Mouse (Mus musculus) MEL (cell line): ENCODE results near the gene Fer1l5. TPM values are rescaled to one million over a fixed set of nuclear protein-coding genes. Genes with fewer than 3 reads are reported as not detected.
A peak's percentile ranks its signal among the peaks of the same experiment; 100 is the strongest.

Experiments used
- DNase-seq: peaks from one replicate; pipeline ENCODE4 v3.0.0; 2011; ENCODE audit warnings: low read depth, low spot score
- H3K27ac ChIP-seq: 2 replicates; pipeline ENCODE4 v1.5.1; 2012; ENCODE audit warnings: low read depth, mild to moderate bottlenecking, control low read depth, low read length, moderate library complexity; ENCODE audit not compliant: control insufficient read depth
- H3K27me3 ChIP-seq, 2 experiments: fragments of 150-350 bp in 1 of 2; sonication (generic) in 1 of 2; 2 replicates each; pipeline ENCODE4 v1.6.1; 2012; ENCODE audit warnings: low read length in 2 of 2, mild to moderate bottlenecking in 2 of 2, improper control_type of control experiment in 1 of 2, moderate library complexity in 1 of 2; ENCODE audit not compliant: insufficient read depth in 2 of 2, control insufficient read depth in 1 of 2
- H3K36me3 ChIP-seq, 2 experiments: 2 replicates each; pipeline ENCODE4 v1.6.1; 2012 to 2014; ENCODE audit warnings: low read length in 2 of 2, improper control_type of control experiment in 1 of 2, inconsistent platforms in 1 of 2, mild to moderate bottlenecking in 1 of 2; ENCODE audit not compliant: insufficient read depth in 2 of 2, control insufficient read depth in 1 of 2
- H3K4me1 ChIP-seq, 2 experiments: fragments of 150-350 bp in 1 of 2; sonication (generic) in 1 of 2; 2 replicates each; pipeline ENCODE4 v1.6.1; 2012; ENCODE audit warnings: low read length in 2 of 2, improper control_type of control experiment in 1 of 2, mild to moderate bottlenecking in 1 of 2; ENCODE audit not compliant: insufficient read depth in 2 of 2, control insufficient read depth in 1 of 2
- H3K4me3 ChIP-seq, 2 experiments: fragments of 150-350 bp in 1 of 2; sonication (generic) in 1 of 2; 2 replicates each; pipeline ENCODE4 v1.5.1; 2012; ENCODE audit warnings: low read depth in 2 of 2, low read length in 2 of 2, mild to moderate bottlenecking in 2 of 2, moderate library complexity in 2 of 2, control low read depth in 1 of 2, improper control_type of control experiment in 1 of 2; ENCODE audit not compliant: control insufficient read depth in 1 of 2, insufficient read depth in 1 of 2
- H3K79me2 ChIP-seq: 2 replicates; pipeline ENCODE4 v1.6.1; 2012; ENCODE audit warnings: mild to moderate bottlenecking, low read length, moderate library complexity; ENCODE audit not compliant: control insufficient read depth, poor library complexity, insufficient read depth
- H3K9ac ChIP-seq: 2 replicates; pipeline ENCODE4 v1.6.1; 2012; ENCODE audit warnings: low read depth, mild to moderate bottlenecking, control low read depth, low read length, moderate library complexity; ENCODE audit not compliant: control insufficient read depth, poor library complexity, severe bottlenecking
- H3K9me3 ChIP-seq: fragments of 150-350 bp; sonication (generic); replicated peaks from 2 replicates; pipeline ENCODE4 v1.6.1; 2012; ENCODE audit warnings: mild to moderate bottlenecking, low read length, improper control_type of control experiment, moderate library complexity; ENCODE audit not compliant: insufficient read depth
- BHLHE40 ChIP-seq: IDR thresholded peaks from 2 replicates; pipeline ENCODE4 v1.6.1; 2012; ENCODE audit warnings: low read depth, mild to moderate bottlenecking, inconsistent platforms, low read length, improper control_type of control experiment, borderline replicate concordance
- CHD1 ChIP-seq: IDR thresholded peaks from 2 replicates; pipeline ENCODE4 v1.6.1; 2012; ENCODE audit warnings: low read depth, mild to moderate bottlenecking, inconsistent platforms, low read length, improper control_type of control experiment
- CHD2 ChIP-seq: IDR thresholded peaks from 2 replicates; pipeline ENCODE4 v1.6.1; 2011; ENCODE audit warnings: low read length, improper control_type of control experiment
- CTCF ChIP-seq, 3 experiments: IDR thresholded peaks in 2 of 3; conservative IDR thresholded peaks in 1 of 3; 2 replicates each; pipeline ENCODE4 v1.5.1; 2011 to 2012; ENCODE audit warnings: low read length in 3 of 3, low read depth in 2 of 3, mild to moderate bottlenecking in 2 of 3, improper control_type of control experiment in 1 of 3, inconsistent platforms in 1 of 3, mixed read lengths in 1 of 3, moderate library complexity in 1 of 3; ENCODE audit not compliant: control insufficient read depth in 1 of 3, insufficient read depth in 1 of 3, poor library complexity in 1 of 3, severe bottlenecking in 1 of 3
- ELF1 ChIP-seq: IDR thresholded peaks from 2 replicates; pipeline ENCODE4 v1.6.1; 2014; ENCODE audit warnings: low read depth, mild to moderate bottlenecking, inconsistent platforms, low read length, improper control_type of control experiment, moderate library complexity
- ETS1 ChIP-seq: IDR thresholded peaks from 2 replicates; pipeline ENCODE4 v1.6.1; 2012; ENCODE audit warnings: low read depth, mild to moderate bottlenecking, inconsistent platforms, low read length, improper control_type of control experiment, moderate library complexity
- GABPA ChIP-seq: IDR thresholded peaks from 2 replicates; pipeline ENCODE4 v1.6.1; 2012; ENCODE audit warnings: low read depth, mild to moderate bottlenecking, inconsistent platforms, low read length, improper control_type of control experiment, moderate library complexity
- GATA1 ChIP-seq: IDR thresholded peaks from 2 replicates; pipeline ENCODE4 v1.6.1; 2011; ENCODE audit warnings: low read depth, low read length, improper control_type of control experiment
- MAX ChIP-seq: IDR thresholded peaks from 2 replicates; pipeline ENCODE4 v1.6.1; 2011; ENCODE audit warnings: low read length, improper control_type of control experiment
- MXI1 ChIP-seq: IDR thresholded peaks from 2 replicates; pipeline ENCODE4 v1.6.1; 2011; ENCODE audit warnings: mild to moderate bottlenecking, low read depth, low read length, improper control_type of control experiment
- MYC ChIP-seq: IDR thresholded peaks from 2 replicates; pipeline ENCODE4 v1.6.1; 2011; ENCODE audit warnings: low read depth, mild to moderate bottlenecking, low read length, improper control_type of control experiment, moderate library complexity
- POLR2A ChIP-seq, 2 experiments: IDR thresholded peaks; 2 replicates each; pipeline ENCODE4 v1.6.1; 2011 to 2012; ENCODE audit warnings: low read length in 2 of 2, mild to moderate bottlenecking in 2 of 2, control low read depth in 1 of 2, improper control_type of control experiment in 1 of 2, low read depth in 1 of 2, moderate library complexity in 1 of 2; ENCODE audit not compliant: control insufficient read depth in 1 of 2, insufficient read depth in 1 of 2, poor library complexity in 1 of 2
- RAD21 ChIP-seq: IDR thresholded peaks from 2 replicates; pipeline ENCODE4 v1.6.1; 2011; ENCODE audit warnings: mild to moderate bottlenecking, low read depth, low read length, improper control_type of control experiment
- RCOR1 ChIP-seq: IDR thresholded peaks from 2 replicates; pipeline ENCODE4 v1.6.1; 2012; ENCODE audit warnings: low read depth, mild to moderate bottlenecking, inconsistent platforms, low read length, improper control_type of control experiment
- SMC3 ChIP-seq: IDR thresholded peaks from 2 replicates; pipeline ENCODE4 v1.6.1; 2011; ENCODE audit warnings: low read depth, low read length, improper control_type of control experiment
- TAL1 ChIP-seq: IDR thresholded peaks from 2 replicates; pipeline ENCODE4 v1.6.1; 2012; ENCODE audit warnings: mild to moderate bottlenecking, inconsistent platforms, low read length, moderate library complexity, mixed read lengths
- TCF12 ChIP-seq: IDR thresholded peaks from 2 replicates; pipeline ENCODE4 v1.6.1; 2014; ENCODE audit warnings: low read depth, mild to moderate bottlenecking, inconsistent platforms, low read length, improper control_type of control experiment, moderate library complexity
- USF1 ChIP-seq: IDR thresholded peaks from 2 replicates; pipeline ENCODE4 v1.6.1; 2014; ENCODE audit warnings: low read depth, mild to moderate bottlenecking, inconsistent platforms, low read length, improper control_type of control experiment, moderate library complexity
- ZC3H11A ChIP-seq: IDR thresholded peaks from 2 replicates; pipeline ENCODE4 v1.6.1; 2012; ENCODE audit warnings: low read depth, mild to moderate bottlenecking, inconsistent platforms, low read length, improper control_type of control experiment
- ZKSCAN1 ChIP-seq: IDR thresholded peaks from 2 replicates; pipeline ENCODE4 v1.6.1; 2012; ENCODE audit warnings: low read depth, mild to moderate bottlenecking, inconsistent platforms, low read length, improper control_type of control experiment, moderate library complexity
- ZMIZ1 ChIP-seq: IDR thresholded peaks from 2 replicates; pipeline ENCODE4 v1.6.1; 2012; ENCODE audit warnings: low read depth, mild to moderate bottlenecking, inconsistent platforms, low read length, improper control_type of control experiment, moderate library complexity
- polyA plus RNA-seq, 2 experiments: library from polyadenylated mRNA; stranded (reverse) in 1 of 2; unstranded in 1 of 2; fragments of >175 nt in 1 of 2; fragments of >200 nt in 1 of 2; gene quantifications; 2 replicates each; pipeline versions ENCODE4 v1.2.1 to v1.2.4; 2012; ENCODE audit warnings: low replicate concordance in 2 of 2, low read depth in 1 of 2; ENCODE audit not compliant: insufficient read length in 2 of 2, insufficient read depth in 1 of 2, missing spikeins in 1 of 2
- total RNA-seq: library from RNA; depleted of rRNA; stranded (reverse); fragments of 300-350 nt; gene quantifications from 2 replicates; pipeline ENCODE4 v1.2.3, GENCODE M21; 2012

Fer1l5 gene
- total and polyA plus RNA-seq, 3 experiments, result 2.3 TPM; not detected in 2

DNA sequence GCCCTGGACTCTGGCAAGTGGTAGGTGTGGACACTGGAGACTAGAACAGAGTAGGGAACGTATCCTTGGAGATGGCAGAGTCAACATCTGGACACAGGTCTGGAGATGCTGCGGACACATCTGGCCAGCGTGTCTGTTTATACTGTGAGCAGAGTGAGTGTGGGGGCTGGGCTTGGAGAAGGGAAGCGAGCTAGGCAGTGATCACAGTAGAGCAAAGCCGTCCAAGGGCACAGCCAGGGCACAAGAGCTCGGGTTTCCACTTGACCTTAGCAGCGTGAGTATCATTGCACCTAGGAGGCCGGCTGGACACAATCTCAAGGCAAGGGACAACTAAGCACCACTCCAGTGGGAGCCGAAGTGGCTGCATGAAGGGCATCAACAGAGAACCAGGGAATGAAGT lies 49.0 kb upstream of the Fer1l5 start:
- H3K9ac ChIP-seq, result no peak overlapping the region
- H3K27me3 ChIP-seq, result no peaks in the 10 kb centered on the region
- H3K4me3 ChIP-seq, result no peak overlapping the region
- no peak for DNase-seq
- TF ChIP-seq ETS1, result no peak
- no peak for TF ChIP-seq CHD1
- no peak for TF ChIP-seq TCF12
- TF ChIP-seq GABPA, result no peak
- no peak for TF ChIP-seq ZKSCAN1
- no peak for TF ChIP-seq USF1
- TF ChIP-seq MYC, result no peak
- no peak for TF ChIP-seq ELF1
- TF ChIP-seq ZMIZ1, result no peak
- TF ChIP-seq POLR2A (IDR thresholded peaks at IDR 0.05; ENCODE audit: control insufficient read depth in 1 of 2, insufficient read depth in 1 of 2, low read depth in 1 of 2, low read length in 2 of 2, poor library complexity in 1 of 2), result no peak
- TF ChIP-seq TAL1, result no peak
- no peak for TF ChIP-seq BHLHE40
- no peak for TF ChIP-seq MAX
- no peak for TF ChIP-seq GATA1
- no peak for TF ChIP-seq RCOR1
- H3K27ac ChIP-seq, result no peak overlapping the region
- H3K9me3 ChIP-seq, result no peaks in the 10 kb centered on the region
- H3K4me1 ChIP-seq, result no peaks in the 10 kb centered on the region
- H3K79me2 ChIP-seq, result no peaks in the 10 kb centered on the region
- no peaks in the 10 kb centered on the region for H3K36me3 ChIP-seq

GRCm38 (mm10) chr1:36323746-36324448 lies 48.2 kb upstream of the Fer1l5 start:
- Histone ChIP-seq H3K9me3 (no peaks in the 10 kb centered on the region), H3K4me1 (no peaks in the 10 kb centered on the region), H3K36me3 (no peaks in the 10 kb centered on the region), H3K79me2 (no peaks in the 10 kb centered on the region), H3K27ac (no peak overlapping the region), H3K4me3 (no peak overlapping the region), H3K27me3 (no peaks in the 10 kb centered on the region), H3K9ac (no peak overlapping the region)
- TF ChIP-seq RAD21 (peak; percentile 70), CTCF (IDR thresholded peaks at IDR 0.05 in 2 of 3, conservative IDR thresholded peaks at IDR 0.05 in 1 of 3; ENCODE audit: control insufficient read depth in 1 of 3, insufficient read depth in 1 of 3, low read depth in 2 of 3, low read length in 3 of 3, poor library complexity in 1 of 3, severe bottlenecking in 1 of 3) (peak; percentile 41 to 80 (median 63)), USF1 (no peak), SMC3 (peak; percentile 77), ETS1 (no peak), BHLHE40 (no peak), ELF1 (no peak), CHD2 (no peak), TCF12 (no peak), MXI1 (no peak), RCOR1 (no peak), ZC3H11A (peak; percentile 65)
- peak; percentile 68 for DNase-seq
